ENCODE assay signal across 27 mouse cellular contexts in the genomic region with DNA sequence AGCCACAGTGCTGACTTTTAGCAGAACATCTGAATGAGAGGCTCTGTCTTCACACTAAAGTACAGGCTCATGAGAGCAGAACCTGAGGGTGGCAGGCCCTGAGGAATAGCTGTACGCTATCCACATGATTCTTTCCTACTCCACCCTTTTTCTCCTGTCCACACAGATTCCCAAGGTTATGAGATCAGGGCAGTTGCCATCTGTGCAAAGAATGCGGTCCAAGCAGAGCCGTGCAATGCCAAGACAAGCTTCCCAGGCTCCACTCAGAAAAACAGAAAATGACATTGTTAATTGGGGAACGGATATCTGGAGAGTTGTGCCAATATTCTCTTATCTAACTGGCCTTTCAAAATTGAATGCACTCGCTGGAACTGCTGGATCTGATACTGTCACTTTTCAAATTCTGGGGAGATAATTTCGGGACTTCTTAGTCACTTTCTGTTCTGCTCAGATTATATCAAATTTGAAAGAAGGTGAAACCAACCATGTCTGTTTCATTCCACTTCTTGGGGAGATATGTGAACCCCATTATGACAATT.
DNase-seq lines count a peak whose midpoint lies in the region; TF ChIP-seq lines count a peak whose summit lies in the region.
"Had no signal": no experiment of that assay in that cellular context is flagged by ENCODE, and none has a peak within 500 bp of the region (broad histone marks: within the 10 kb centered on the region; RNA-seq: fewer than 3 reads in every experiment).

No protein-coding gene starts in this region.

- no peak overlapping the region for H3K27ac ChIP-seq in cerebellum, adult 2 months (ENCODE audit: insufficient read depth, low read length)
- H3K27ac ChIP-seq: hindbrain, embryonic 13.5 days; kidney, embryonic 15.5 days; layer of hippocampus, adult 2 months; liver, embryonic 15.5 days had no signal

- H3K27me3 ChIP-seq in cerebellum, adult 2 months (ENCODE audit: control insufficient read depth, insufficient read depth, low read length): no peaks in the 10 kb centered on the region
- H3K27me3 ChIP-seq: heart, embryonic 12.5 days; hindbrain, embryonic 13.5 days; kidney, embryonic 15.5 days; liver, embryonic 15.5 days had no signal

- 5% methylated on average over 6 of the region's 6 CpGs for WGBS in cerebellum, adult 2 months

- intact Hi-C loops in left cerebral cortex, postnatal 4 days (cut with DNase I): no loop called here
- intact Hi-C loops in left cerebral cortex, postnatal 25 days (cut with DNase I): no loop called here

- H3K4me3 ChIP-seq in cerebellum, adult 2 months (replicated peaks; ENCODE audit: insufficient read depth, low read depth, low read length): no peak overlapping the region
- H3K4me3 ChIP-seq: erythroblast, embryonic 14.5 days; heart, embryonic 12.5 days; hindbrain, embryonic 13.5 days; kidney, embryonic 15.5 days; layer of hippocampus, adult 2 months; liver, embryonic 15.5 days had no signal

- TF ChIP-seq POLR2A in cerebellum, adult 2 months (IDR thresholded peaks at IDR 0.05; ENCODE audit: borderline replicate concordance, insufficient read depth, low read length): no peak

- TF ChIP-seq CTCF in cerebellum, adult 2 months (IDR thresholded peaks at IDR 0.05; ENCODE audit: borderline replicate concordance, insufficient read depth, low read depth, low read length): no peak

- peaks cover 4% of the 10 kb centered on the region; the same call in 1 of the 2 replicates for H3K4me1 ChIP-seq in cerebellum, adult 2 months (ENCODE audit: control insufficient read depth, insufficient read depth, low read length)
- H3K4me1 ChIP-seq: heart, embryonic 12.5 days; kidney, embryonic 15.5 days; liver, embryonic 15.5 days had no signal

- DNase-seq in left cerebral cortex, postnatal 4 days: peak; percentile 36
- no peak for DNase-seq in left cerebral cortex, postnatal 25 days (ENCODE audit: low spot score in 2 of 2)
- peak; percentile 66 for DNase-seq in brain, adult 2 months (ENCODE audit: low read depth, low spot score)
- DNase-seq in cerebellum, adult 2 months: peak; percentile 73 to 87
- DNase-seq in cerebellum, postnatal 14 days: peak; percentile 81 to 89
- no peak for DNase-seq in layer of hippocampus, postnatal 36 days
- DNase-seq in heart, adult 9 months (ENCODE audit: low spot score in 2 of 2): no peak
- no peak for DNase-seq in thymus, adult 18-20 months
- DNase-seq: adrenal gland, postnatal 10 days; gastrocnemius, postnatal 25 days; heart, adult 11 months; heart, postnatal 4 days; kidney, adult 11 months; kidney, postnatal 36 days; lung, embryonic 14.5 days; lung, postnatal 14 days; midbrain, embryonic 14.5 days; retina, postnatal 1 day; right cerebral cortex, postnatal 14 days; thymus, adult 2 months; thymus, postnatal 4 days had no signal

Comparison
In these comparisons a context has a peak if more than half of its experiments do, and no peak if none do; other contexts are left out.
1. DNase-seq: peak in left cerebral cortex, postnatal 4 days (single experiment), brain, adult 2 months (single experiment), cerebellum, adult 2 months (2 of 2) and cerebellum, postnatal 14 days (2 of 2); none in left cerebral cortex, postnatal 25 days (0 of 2), layer of hippocampus, postnatal 36 days (0 of 2), heart, adult 9 months (0 of 2) and thymus, adult 18-20 months (0 of 2).